8 mouse cellular contexts compared by ENCODE assay signal in the genomic region with DNA sequence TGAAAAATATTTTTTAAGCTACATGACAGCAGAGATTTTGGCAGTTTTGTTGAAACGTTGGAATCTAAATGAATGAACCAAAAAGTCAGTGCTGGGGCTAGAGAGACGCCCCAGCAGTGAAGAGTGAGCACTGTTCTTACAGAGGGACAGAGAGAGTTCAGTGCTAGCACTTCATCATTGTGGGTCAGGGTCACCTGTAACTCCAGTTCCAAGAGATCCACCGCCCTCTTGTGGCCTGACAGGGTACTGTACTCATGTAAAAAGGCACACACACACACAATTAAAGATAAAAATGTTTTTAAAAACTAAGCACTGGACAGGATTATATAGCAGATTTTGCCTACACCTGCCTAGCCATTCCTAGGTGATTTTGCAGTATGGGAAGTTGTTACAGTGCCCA. TPM values are rescaled to one million over a fixed set of nuclear protein-coding genes. Genes with fewer than 3 reads are reported as not detected.
DNase-seq lines count a peak whose midpoint lies in the region; ATAC-seq lines count a peak whose summit lies in the region.

No protein-coding gene starts in this region.

- ATAC-seq in megakaryocyte progenitor cell, adult 5-6 weeks (replicated peaks; ENCODE audit: poor library complexity): peak; percentile 60; the same call in 1 of the 2 replicates

- DNase-seq in cerebellum, postnatal 10 days: peak; percentile 73 to 80
- no peak for DNase-seq in cerebellum, adult 9-10 months
- peak; percentile 57 to 59 for DNase-seq in left cerebral cortex, postnatal 14 days (ENCODE audit: low spot score in 2 of 2)
- DNase-seq in left cerebral cortex, postnatal 36 days (ENCODE audit: low spot score in 2 of 2): no peak
- peak; percentile 40 to 48 for DNase-seq in adrenal gland, adult 18-20 months (ENCODE audit: low spot score in 2 of 2)
- DNase-seq in gastrocnemius, postnatal 14 days: peak; percentile 16
- peak; percentile 76 for DNase-seq in thymus, postnatal 14 days

- intact Hi-C loops in left cerebral cortex, postnatal 14 days (cut with DNase I): no loop called here
- intact Hi-C loops in left cerebral cortex, postnatal 36 days (cut with DNase I): no loop called here
- intact Hi-C loops in gastrocnemius, postnatal 14 days (cut with DNase I; ENCODE audit: low total_unique reads): no loop called here

RNA-seq across cellular contexts. Expression of a gene that starts 29.8 kb away (rescaled TPM):
- 10 to 100 TPM; 78.0 to 78.9 TPM for total RNA-seq in left cerebral cortex, postnatal 14 days (2021)
- total RNA-seq in left cerebral cortex, postnatal 36 days (2021): 10 to 100 TPM; 75.4 to 86.9 TPM
- total RNA-seq in adrenal gland, adult 18-20 months (2021): 10 to 100 TPM; 30.6 to 33.7 TPM
- 10 to 100 TPM; 26.0 to 27.2 TPM for total RNA-seq in gastrocnemius, postnatal 14 days (2021)
- total RNA-seq in megakaryocyte progenitor cell, adult 5-6 weeks (2015): 8.1 and 9.6 TPM in 2 replicates
- total RNA-seq in megakaryocyte progenitor cell, adult 5-6 weeks (2017): 13.5 and 15.0 TPM in 2 replicates

RNA-seq across cellular contexts. Expression of a gene that starts 56.2 kb away (rescaled TPM):
- total RNA-seq in left cerebral cortex, postnatal 14 days (2021): 100 to 1,000 TPM in 1 of 2 experiments, 10 to 100 TPM in 1; 97.7 to 134 TPM
- total RNA-seq in left cerebral cortex, postnatal 36 days (2021): 100 to 1,000 TPM in 1 of 2 experiments, 10 to 100 TPM in 1; 93.9 to 147 TPM
- total RNA-seq in adrenal gland, adult 18-20 months (2021): 10 to 100 TPM; 20.5 to 22.3 TPM
- total RNA-seq in gastrocnemius, postnatal 14 days (2021): 10 to 100 TPM; 21.4 to 27.0 TPM
- total RNA-seq in megakaryocyte progenitor cell, adult 5-6 weeks (2015): 11.3 and 13.8 TPM in 2 replicates
- total RNA-seq in megakaryocyte progenitor cell, adult 5-6 weeks (2017): 9.3 and 18.8 TPM in 2 replicates

Comparison
In these comparisons a context has a peak if more than half of its experiments do, and no peak if none do; other contexts are left out.
1. DNase-seq: peak in cerebellum, postnatal 10 days (2 of 2), left cerebral cortex, postnatal 14 days (2 of 2), adrenal gland, adult 18-20 months (2 of 2), gastrocnemius, postnatal 14 days (single experiment) and thymus, postnatal 14 days (single experiment); none in cerebellum, adult 9-10 months (single experiment) and left cerebral cortex, postnatal 36 days (0 of 2).